25 mouse cellular contexts compared by ENCODE assay signal in the genomic region with DNA sequence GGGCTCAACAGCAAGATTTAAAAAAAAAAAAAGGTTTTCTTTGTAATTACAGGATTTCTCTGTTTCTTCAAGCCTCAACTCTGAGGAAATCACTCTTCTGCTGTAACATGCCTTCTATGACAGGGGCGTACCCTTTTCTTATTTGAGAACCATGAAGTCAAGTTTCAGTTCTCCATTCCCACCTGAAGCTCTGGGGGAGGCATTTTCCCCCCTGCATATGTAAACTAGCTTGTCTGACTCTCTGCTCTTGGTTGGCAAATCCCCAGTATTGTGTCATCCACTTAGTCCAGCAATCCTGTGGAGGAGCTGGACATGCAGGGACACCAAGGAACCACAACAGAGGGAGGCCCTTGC. TPM values are rescaled to one million over a fixed set of nuclear protein-coding genes. Genes with fewer than 3 reads are reported as not detected.
A peak's percentile ranks its signal among the peaks of the same experiment; 100 is the strongest.
DNase-seq lines count a peak whose midpoint lies in the region; ATAC-seq and TF ChIP-seq lines count a peak whose summit lies in the region.
"Had no signal": no experiment of that assay in that cellular context is flagged by ENCODE, and none has a peak within 500 bp of the region (broad histone marks: within the 10 kb centered on the region; RNA-seq: fewer than 3 reads in every experiment).

No protein-coding gene starts in this region.

- TF ChIP-seq POLR2A in CH12.LX (IDR thresholded peaks at IDR 0.05; ENCODE audit: low read depth, low read length), result peak; percentile 27; the same call in 1 of the 2 replicates

- H3K4me3 ChIP-seq in CH12.LX (replicated peaks in 1 of 3; ENCODE audit: low read depth in 2 of 3, low read length in 2 of 3, poor library complexity in 1 of 3), result no peak overlapping the region
- no peak overlapping the region for H3K4me3 ChIP-seq in forebrain, embryonic 14.5 days (ENCODE audit: low read depth, low read length)
- H3K4me3 ChIP-seq: embryonic facial prominence, embryonic 13.5 days; heart, embryonic 10.5 days; hindbrain, embryonic 12.5 days; limb, embryonic 10.5 days; midbrain, embryonic 15.5 days had no signal

- H3K4me1 ChIP-seq in CH12.LX (ENCODE audit: control insufficient read depth in 1 of 2, insufficient read depth in 2 of 2), result peaks cover 4 to 38% of the 10 kb centered on the region in 2 experiments; a peak in 3 of 4 replicates
- no peaks in the 10 kb centered on the region for H3K4me1 ChIP-seq in forebrain, embryonic 14.5 days (ENCODE audit: control insufficient read depth, insufficient read depth, low read length)
- H3K4me1 ChIP-seq: embryonic facial prominence, embryonic 13.5 days; heart, embryonic 10.5 days; hindbrain, embryonic 12.5 days; midbrain, embryonic 15.5 days had no signal

- H3K4me2 ChIP-seq in CH12.LX (ENCODE audit: insufficient read depth, low read depth, poor library complexity, severe bottlenecking), result no peak overlapping the region
- H3K4me2 ChIP-seq in forebrain, embryonic 14.5 days (ENCODE audit: low read length), result no peak overlapping the region
- H3K4me2 ChIP-seq: embryonic facial prominence, embryonic 13.5 days; hindbrain, embryonic 12.5 days; liver, embryonic 11.5 days; lung, embryonic 14.5 days; midbrain, embryonic 15.5 days had no signal

- peak; percentile 98 for TF ChIP-seq EP300 in CH12.LX (IDR thresholded peaks at IDR 0.05; ENCODE audit: low read length)

- H3K27ac ChIP-seq in CH12.LX (ENCODE audit: insufficient read depth, low read depth), result peak overlapping the region; percentile 87
- no peak overlapping the region for H3K27ac ChIP-seq in forebrain, embryonic 14.5 days (ENCODE audit: low read depth, low read length)
- H3K27ac ChIP-seq: embryonic facial prominence, embryonic 13.5 days; heart, embryonic 10.5 days; hindbrain, embryonic 12.5 days; limb, embryonic 10.5 days; midbrain, embryonic 15.5 days; stomach, postnatal 0 days had no signal

- WGBS in forebrain, embryonic 14.5 days, result 93% methylated on average over 1 of the region's 1 CpGs

- DNase-seq in A20 (ENCODE audit: low read depth, low spot score) (peak; percentile 92), CH12.LX (ENCODE audit: extremely low read depth) (peak; percentile 93)
- peak; percentile 42 for DNase-seq in lung, postnatal 36 days
- peak; percentile 7 for DNase-seq in spleen, adult 12 weeks (ENCODE audit: low spot score)
- DNase-seq in retina, embryonic 14.5 days (ENCODE audit: low spot score), result no peak
- no peak for DNase-seq in forebrain, embryonic 14.5 days (ENCODE audit: low spot score)
- DNase-seq in cerebellum, adult 9-10 months, result no peak
- DNase-seq: adrenal gland, postnatal 14 days; cerebellum, adult 8-10 months; gastrocnemius, postnatal 36 days; kidney, adult 8-10 months; kidney, postnatal 4 days; lung, embryonic 14.5 days had no signal

- in situ Hi-C loops in CH12.LX (cut with MboI; ENCODE audit: low pct_ligation_motif_present, low pct_unique_long_range_greater_than_20kb, low sequenced_read_pairs), result no loop called here

- H3K36me3 ChIP-seq in CH12.LX (replicated peaks in 1 of 2; ENCODE audit: control insufficient read depth in 1 of 2, insufficient read depth in 1 of 2, low read length in 1 of 2), result peaks cover 2 to 44% of the 10 kb centered on the region in 2 experiments
- H3K36me3 ChIP-seq in forebrain, embryonic 14.5 days (ENCODE audit: control insufficient read depth, insufficient read depth, low read length), result peaks cover 28% of the 10 kb centered on the region

- dilution Hi-C loops in CH12.LX (cut with MboI; ENCODE audit: extremely low pct_ligation_motif_present, extremely low pct_unique_long_range_greater_than_20kb, low sequenced_read_pairs), result no loop called here

- no peak for TF ChIP-seq RAD21 in CH12.LX (IDR thresholded peaks at IDR 0.05; ENCODE audit: low read depth, low read length)

- H3K79me2 ChIP-seq in CH12.LX (replicated peaks; ENCODE audit: control insufficient read depth, extremely low read depth, insufficient read depth, poor library complexity, severe bottlenecking), result no peaks in the 10 kb centered on the region

- TF ChIP-seq CTCF in CH12.LX (conservative IDR thresholded peaks at IDR 0.05 in 1 of 2, IDR thresholded peaks at IDR 0.05 in 1 of 2; ENCODE audit: low read depth in 2 of 2, low read length in 2 of 2), result no peak

- ATAC-seq in forebrain, embryonic 14.5 days, result no peak
- ATAC-seq: forebrain, embryonic 16.5 days; midbrain, embryonic 15.5 days; Patski had no signal

- peaks cover 4% of the 10 kb centered on the region for H3K9me3 ChIP-seq in CH12.LX (replicated peaks; ENCODE audit: low read length)
- H3K9me3 ChIP-seq in forebrain, embryonic 14.5 days (replicated peaks; ENCODE audit: control insufficient read depth, low read length), result peaks cover 6% of the 10 kb centered on the region; the same call in 1 of the 2 replicates
- H3K9me3 ChIP-seq: heart, embryonic 10.5 days; limb, embryonic 10.5 days; midbrain, embryonic 15.5 days had no signal

- 0 out of 2 replicates have a peak overlapping the region, but pooled peaks have one; percentile 37 for H3K9ac ChIP-seq in CH12.LX (ENCODE audit: insufficient read depth, low read depth)
- no peak overlapping the region for H3K9ac ChIP-seq in forebrain, embryonic 14.5 days (ENCODE audit: low read length)
- H3K9ac ChIP-seq: embryonic facial prominence, embryonic 13.5 days; hindbrain, embryonic 12.5 days; lung, embryonic 14.5 days; midbrain, embryonic 15.5 days had no signal

- no peaks in the 10 kb centered on the region for H3K27me3 ChIP-seq in CH12.LX (replicated peaks)
- no peaks in the 10 kb centered on the region for H3K27me3 ChIP-seq in forebrain, embryonic 14.5 days (replicated peaks; ENCODE audit: control insufficient read depth, insufficient read depth, low read length)
- H3K27me3 ChIP-seq: embryonic facial prominence, embryonic 13.5 days; hindbrain, embryonic 12.5 days; midbrain, embryonic 15.5 days; Patski had no signal

TF ChIP-seq in CH12.LX, 34 proteins besides CTCF, POLR2A, EP300 and RAD21 (continues in another document):
- peak; percentile 99 for TF ChIP-seq IRF4 (IDR thresholded peaks at IDR 0.05; ENCODE audit: low read depth, low read length)
- TF ChIP-seq KAT2A (IDR thresholded peaks at IDR 0.05; ENCODE audit: insufficient replicate concordance, low read length), result no peak
- no peak for TF ChIP-seq PAX5 (IDR thresholded peaks at IDR 0.05; ENCODE audit: low read length)
- TF ChIP-seq ZMIZ1 (IDR thresholded peaks at IDR 0.05; ENCODE audit: low read depth, low read length), result no peak
- no peak for TF ChIP-seq NELFE (IDR thresholded peaks at IDR 0.05; ENCODE audit: low read depth, low read length)
- peak; percentile 93 for TF ChIP-seq ETS1 (conservative IDR thresholded peaks at IDR 0.05; ENCODE audit: low read depth, low read length)
- TF ChIP-seq TBP (conservative IDR thresholded peaks at IDR 0.05; ENCODE audit: low read depth, low read length), result peak; percentile 65
- TF ChIP-seq BHLHE40 (IDR thresholded peaks at IDR 0.05; ENCODE audit: low read depth, low read length), result peak; percentile 61
- no peak for TF ChIP-seq E2F4 (IDR thresholded peaks at IDR 0.05; ENCODE audit: insufficient replicate concordance, low read depth, low read length)
- no peak for TF ChIP-seq ZKSCAN1 (IDR thresholded peaks at IDR 0.05; ENCODE audit: borderline replicate concordance, low read depth, low read length)
- no peak for TF ChIP-seq UBTF (IDR thresholded peaks at IDR 0.05; ENCODE audit: low read depth, low read length)
- peak; percentile 83; the same call in 1 of the 2 replicates for TF ChIP-seq CHD1 (IDR thresholded peaks at IDR 0.05; ENCODE audit: low read depth, low read length)
- TF ChIP-seq RCOR1 (conservative IDR thresholded peaks at IDR 0.05; ENCODE audit: low read depth, low read length), result no peak
- TF ChIP-seq ZNF384 (IDR thresholded peaks at IDR 0.05; ENCODE audit: low read depth, low read length), result peak; percentile 82
- peak; percentile 81 for TF ChIP-seq JUND (conservative IDR thresholded peaks at IDR 0.05; ENCODE audit: low read depth, low read length)
- peak; percentile 61; the same call in 1 of the 2 replicates for TF ChIP-seq MAFK (IDR thresholded peaks at IDR 0.05; ENCODE audit: insufficient replicate concordance, low read length)
- TF ChIP-seq ZC3H11A (IDR thresholded peaks at IDR 0.05; ENCODE audit: low read depth, low read length), result no peak
- TF ChIP-seq HCFC1 (IDR thresholded peaks at IDR 0.05; ENCODE audit: low read depth, low read length), result no peak
- TF ChIP-seq MEF2A (IDR thresholded peaks at IDR 0.05; ENCODE audit: borderline replicate concordance, low read depth, low read length), result peak; percentile 92
- TF ChIP-seq MYC (IDR thresholded peaks at IDR 0.05; ENCODE audit: low read depth, low read length), result peak; percentile 76
- TF ChIP-seq GABPA (IDR thresholded peaks at IDR 0.05; ENCODE audit: insufficient replicate concordance, low read depth, low read length), result no peak
- peak; percentile 83 for TF ChIP-seq CHD2 (IDR thresholded peaks at IDR 0.05; ENCODE audit: low read length)
- TF ChIP-seq MXI1 (IDR thresholded peaks at IDR 0.05; ENCODE audit: low read depth, low read length), result peak; percentile 70; the same call in 1 of the 2 replicates
- peak; percentile 83 for TF ChIP-seq JUN (IDR thresholded peaks at IDR 0.05; ENCODE audit: insufficient read depth, low read depth, low read length)
- TF ChIP-seq NRF1 (IDR thresholded peaks at IDR 0.05; ENCODE audit: low read depth, low read length), result no peak
- peak; percentile 30; the same call in 1 of the 2 replicates for TF ChIP-seq SMC3 (IDR thresholded peaks at IDR 0.05; ENCODE audit: low read depth, low read length)
- TF ChIP-seq USF1 (IDR thresholded peaks at IDR 0.05; ENCODE audit: low read depth, low read length), result no peak
- no peak for TF ChIP-seq POLR2AphosphoS2 (IDR thresholded peaks at IDR 0.05; ENCODE audit: low read depth, low read length)
- peak; percentile 75; the same call in 1 of the 2 replicates for TF ChIP-seq TCF12 (IDR thresholded peaks at IDR 0.05; ENCODE audit: low read depth, low read length)
- TF ChIP-seq USF2 (conservative IDR thresholded peaks at IDR 0.05; ENCODE audit: low read depth, low read length), result no peak
- peak; percentile 74 for TF ChIP-seq MAX (IDR thresholded peaks at IDR 0.05; ENCODE audit: low read length)
- peak; percentile 34; the same call in 1 of the 2 replicates for TF ChIP-seq ELF1 (IDR thresholded peaks at IDR 0.05; ENCODE audit: low read depth, low read length)

RNA-seq across cellular contexts. Expression of a gene that starts 54.7 kb away (rescaled TPM):
- total RNA-seq in CH12.LX (2012; rRNA removed) (not detected in 2 replicates), CH12.LX (2014; rRNA removed) (not detected in 2 replicates)
- not detected in 2 replicates for polyA plus RNA-seq in CH12.LX (2012; ENCODE audit: insufficient read length, low read depth)
- 3.1 and 3.6 TPM in 2 replicates for polyA plus RNA-seq in forebrain, embryonic 14.5 days (2014; fragmentation: Nextera tagmentation; extraction: Ambion mirVana)
- total RNA-seq: ES-E14; gastrocnemius, postnatal 36 days; megakaryocyte-erythroid progenitor cell, adult 5-6 weeks had no signal
- polyA plus RNA-seq: heart, postnatal 0 days; Patski had no signal

RNA-seq across cellular contexts. Expression of a gene that starts 59.9 kb away (rescaled TPM):
- 19.5 and 20.6 TPM in 2 replicates for total RNA-seq in CH12.LX (2012; rRNA removed)
- total RNA-seq in CH12.LX (2014; rRNA removed), result 22.3 and 26.2 TPM in 2 replicates
- polyA plus RNA-seq in CH12.LX (2012; ENCODE audit: insufficient read length, low read depth), result 19.0 and 21.7 TPM in 2 replicates
- 37.5 and 38.7 TPM in 2 replicates for polyA plus RNA-seq in forebrain, embryonic 14.5 days (2014; fragmentation: Nextera tagmentation; extraction: Ambion mirVana)

Comparison
In these comparisons a context has a peak if more than half of its experiments do, and no peak if none do; other contexts are left out.
1. DNase-seq: peak in A20 (single experiment), CH12.LX (single experiment), lung, postnatal 36 days (single experiment) and spleen, adult 12 weeks (single experiment); none in retina, embryonic 14.5 days (single experiment), forebrain, embryonic 14.5 days (single experiment) and cerebellum, adult 9-10 months (single experiment).